Mouse (Mus musculus) myocyte (in vitro differentiated cells): Measurements from ENCODE around the gene Asb16. TPM values are rescaled to one million over a fixed set of nuclear protein-coding genes. Genes with fewer than 3 reads are reported as not detected.

Experiments used
- H3K27me3 ChIP-seq: one replicate; pipeline ENCODE4 v1.6.1; 2011; ENCODE audit not compliant: control insufficient read depth, insufficient read depth, insufficient read length
- H3K36me3 ChIP-seq: one replicate; pipeline ENCODE4 v1.6.1; 2011; ENCODE audit not compliant: control insufficient read depth, insufficient read depth
- H3K4me2 ChIP-seq: one replicate; pipeline ENCODE4 v1.6.1; 2011; ENCODE audit warnings: low read depth, control low read depth
- H3K4me3 ChIP-seq: one replicate; pipeline ENCODE4 v1.5.1; 2011; ENCODE audit warnings: mild to moderate bottlenecking, control low read depth, moderate library complexity
- H3K79me2 ChIP-seq: one replicate; pipeline ENCODE4 v1.6.1; 2011; ENCODE audit not compliant: control insufficient read depth, insufficient read depth
- H3ac ChIP-seq: one replicate; pipeline ENCODE4 v1.6.1; 2011; ENCODE audit not compliant: control insufficient read depth, insufficient read length
- CEBPB ChIP-seq: IDR thresholded peaks from 2 replicates; pipeline ENCODE4 v1.6.1; 2011; ENCODE audit warnings: mild to moderate bottlenecking, moderate library complexity; ENCODE audit not compliant: poor library complexity, insufficient read depth, severe bottlenecking
- E2F4 ChIP-seq: IDR thresholded peaks from one replicate; pipeline ENCODE4 v1.6.1; 2011; ENCODE audit warnings: mild to moderate bottlenecking, control low read depth, moderate library complexity; ENCODE audit not compliant: insufficient read depth
- MAX ChIP-seq: IDR thresholded peaks from one replicate; pipeline ENCODE4 v1.6.1; 2011; ENCODE audit warnings: low read depth, mild to moderate bottlenecking, control low read depth
- MYOD1 ChIP-seq, 3 experiments: IDR thresholded peaks; one replicate each; pipeline ENCODE4 v1.6.1; 2011; ENCODE audit warnings: control low read depth in 2 of 3, low read depth in 2 of 3, mild to moderate bottlenecking in 2 of 3, moderate library complexity in 1 of 3; ENCODE audit not compliant: insufficient read length in 2 of 3, control insufficient read depth in 1 of 3
- MYOG ChIP-seq, 3 experiments: IDR thresholded peaks; one replicate each; pipeline ENCODE4 v1.6.1; 2011; ENCODE audit warnings: control low read depth in 2 of 3, low read depth in 2 of 3, mild to moderate bottlenecking in 2 of 3; ENCODE audit not compliant: insufficient read length in 2 of 3, control insufficient read depth in 1 of 3, insufficient read depth in 1 of 3
- POLR2A ChIP-seq: IDR thresholded peaks from one replicate; pipeline ENCODE4 v1.6.1; 2011; ENCODE audit warnings: low read depth, mild to moderate bottlenecking, control low read depth, moderate library complexity; ENCODE audit not compliant: insufficient read length
- POLR2AphosphoS2 ChIP-seq: IDR thresholded peaks from one replicate; pipeline ENCODE4 v1.6.1; 2011; ENCODE audit warnings: low read depth, control low read depth; ENCODE audit not compliant: insufficient read length
- REST ChIP-seq: IDR thresholded peaks from one replicate; pipeline ENCODE4 v1.6.1; 2011; ENCODE audit warnings: mild to moderate bottlenecking, control low read depth, moderate library complexity; ENCODE audit not compliant: insufficient read depth, insufficient read length
- SRF ChIP-seq: IDR thresholded peaks from one replicate; pipeline ENCODE4 v1.6.1; 2011; ENCODE audit warnings: low read depth; ENCODE audit not compliant: control insufficient read depth, insufficient read length
- TCF12 ChIP-seq: IDR thresholded peaks from one replicate; pipeline ENCODE4 v1.6.1; 2011; ENCODE audit warnings: mild to moderate bottlenecking, control low read depth; ENCODE audit not compliant: poor library complexity, insufficient read depth, severe bottlenecking
- TCF3 ChIP-seq: IDR thresholded peaks from one replicate; pipeline ENCODE4 v1.6.1; 2011; ENCODE audit warnings: low read depth, control low read depth; ENCODE audit not compliant: insufficient read length
- USF1 ChIP-seq: IDR thresholded peaks from one replicate; pipeline ENCODE4 v1.6.1; 2011; ENCODE audit warnings: low read depth, mild to moderate bottlenecking, control low read depth, moderate library complexity
- polyA plus RNA-seq: library from polyadenylated mRNA; unstranded; fragments of >200 nt; fragmentation: generic; extraction: Trizol; gene quantifications from one replicate; pipeline ENCODE4 v1.2.1, GENCODE M21; 2012; ENCODE audit warnings: missing spikeins

The Asb16 gene
- polyA plus RNA-seq, 1 experiment: 5.1 TPM

DNA sequence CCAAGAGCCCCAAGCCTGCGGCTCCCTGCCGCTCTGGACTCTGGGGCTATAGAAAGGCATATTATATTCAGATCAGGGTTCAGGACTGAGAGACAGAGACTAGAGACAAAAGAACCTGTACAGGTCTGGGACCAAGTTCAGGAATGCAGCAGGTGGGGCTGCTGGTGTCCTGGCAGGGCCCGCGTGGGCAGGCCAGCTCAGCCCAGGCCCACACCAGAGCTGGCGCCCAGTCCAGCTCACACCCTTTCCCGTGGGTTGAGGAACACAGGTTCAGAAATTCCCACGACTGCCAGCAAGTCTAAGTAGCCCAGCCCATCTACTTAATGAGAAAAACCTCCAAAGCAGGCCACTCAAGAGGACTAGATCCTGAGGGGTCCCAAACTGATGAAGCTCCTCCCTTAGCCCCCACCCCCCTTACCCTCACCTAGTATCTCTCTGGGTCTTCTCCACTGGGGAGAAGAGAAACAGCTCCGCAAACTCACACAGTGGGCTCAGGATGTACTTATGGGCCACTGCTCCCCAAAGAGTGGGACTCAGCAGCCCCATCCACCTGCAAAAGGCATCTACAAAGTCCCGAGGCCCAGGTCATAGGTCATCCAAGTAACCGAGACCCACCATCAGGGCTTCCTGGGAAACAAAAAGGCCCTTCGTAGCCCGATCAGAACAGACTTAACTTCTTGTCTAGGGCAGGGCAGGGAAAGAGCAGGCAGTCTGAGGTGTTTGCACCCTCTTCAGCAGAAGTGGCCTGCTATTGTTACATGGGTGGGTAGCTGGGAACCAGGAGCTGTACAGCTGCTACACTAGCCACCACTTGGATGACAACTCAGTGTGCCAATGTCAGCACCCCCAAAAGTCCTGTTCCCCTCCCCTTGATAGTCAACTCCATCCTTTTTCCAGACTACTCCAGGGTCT lies 42.2 kb upstream of the Asb16 start:
- Histone ChIP-seq H3K27me3 (no peaks in the 10 kb centered on the region), H3K36me3 (no peaks in the 10 kb centered on the region), H3ac (no peak overlapping the region), H3K4me3 (no peak overlapping the region), H3K79me2 (peaks cover 4% of the 10 kb centered on the region), H3K4me2 (peak overlapping the region; percentile 8)
- no peak for TF ChIP-seq POLR2A
- no peak for TF ChIP-seq CEBPB
- no peak for TF ChIP-seq MAX
- no peak for TF ChIP-seq MYOG (IDR thresholded peaks at IDR 0.05; ENCODE audit: control insufficient read depth in 1 of 3, insufficient read depth in 1 of 3, insufficient read length in 2 of 3, low read depth in 2 of 3)
- no peak for TF ChIP-seq E2F4
- no peak for TF ChIP-seq REST
- TF ChIP-seq MYOD1 (IDR thresholded peaks at IDR 0.05; ENCODE audit: control insufficient read depth in 1 of 3, insufficient read length in 2 of 3, low read depth in 2 of 3): no peak
- TF ChIP-seq SRF: no peak
- TF ChIP-seq USF1: no peak

DNA sequence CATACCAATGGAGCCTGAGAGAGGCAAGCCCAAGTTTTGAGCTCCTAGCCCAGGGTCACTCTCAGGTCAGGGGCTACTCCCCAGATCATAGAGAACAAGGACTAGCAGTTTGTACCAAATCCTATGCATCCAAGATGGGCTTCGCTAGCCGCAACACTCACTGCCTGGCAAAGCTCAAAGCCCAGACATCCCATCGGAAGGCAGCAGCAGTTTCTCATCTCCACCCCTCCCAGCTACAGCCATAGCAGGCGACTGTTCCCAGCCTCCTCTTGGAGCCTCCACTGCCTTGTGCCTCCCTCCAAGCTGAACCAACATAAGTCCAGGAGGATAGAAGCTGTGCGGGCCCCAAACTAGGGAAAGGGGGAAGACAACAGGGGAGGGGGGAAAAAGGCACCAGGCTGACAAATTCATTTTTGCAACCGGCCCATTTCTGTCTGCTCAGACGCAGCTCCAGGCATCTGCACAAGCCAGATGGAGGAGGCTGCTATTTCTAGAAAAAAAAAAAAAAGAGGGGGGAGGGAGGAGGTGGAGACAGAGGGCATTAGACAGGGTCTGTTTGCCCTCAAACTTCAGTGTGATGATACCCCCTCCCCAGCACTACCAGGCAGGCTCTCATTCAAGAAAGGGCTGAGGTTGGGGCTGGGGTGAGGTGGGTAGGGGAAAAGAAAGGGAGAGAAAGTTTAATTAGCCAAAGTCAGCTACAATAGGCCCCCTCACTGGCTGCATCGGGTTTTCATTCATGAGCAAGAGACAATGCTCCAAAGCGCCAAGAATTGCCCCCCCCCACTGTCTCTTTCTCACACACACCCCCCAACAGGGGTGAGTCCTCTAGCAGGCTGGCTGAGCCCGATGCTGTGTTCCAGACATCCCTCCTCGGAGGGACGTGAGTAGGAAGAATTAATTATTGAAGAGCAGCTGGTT lies 41.0 kb upstream of the Asb16 start:
- Histone ChIP-seq H3K4me3 (no peak overlapping the region), H3ac (no peak overlapping the region), H3K36me3 (no peaks in the 10 kb centered on the region), H3K79me2 (peaks cover 4% of the 10 kb centered on the region), H3K4me2 (peak overlapping the region; percentile 89), H3K27me3 (no peaks in the 10 kb centered on the region)
- TF ChIP-seq SRF: no peak
- no peak for TF ChIP-seq POLR2A
- TF ChIP-seq CEBPB: no peak
- TF ChIP-seq MAX: no peak
- TF ChIP-seq E2F4: no peak

DNA sequence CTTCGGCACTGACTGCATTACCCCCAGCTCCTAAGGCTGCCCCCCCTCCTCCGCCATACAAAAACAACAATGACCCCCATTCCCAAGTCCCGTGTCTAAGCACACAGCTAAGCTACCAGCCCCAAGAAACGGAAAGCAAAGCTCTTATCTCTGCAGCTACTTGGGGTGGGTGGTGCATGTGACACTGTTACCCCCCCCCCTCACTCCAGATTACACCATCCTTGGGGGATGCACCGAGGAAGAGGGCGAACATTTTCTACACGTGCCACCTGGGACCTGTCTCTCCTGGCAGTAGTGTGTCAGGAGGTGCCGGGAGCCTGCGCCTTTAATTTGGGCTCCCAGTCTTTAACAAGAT lies 40.4 kb upstream of the Asb16 start:
- peak overlapping the region; percentile 36 for H3K4me3 ChIP-seq
- H3ac ChIP-seq: no peak overlapping the region
- no peaks in the 10 kb centered on the region for H3K36me3 ChIP-seq
- TF ChIP-seq POLR2A: no peak
- no peak for TF ChIP-seq POLR2AphosphoS2
- no peak for TF ChIP-seq TCF12
- TF ChIP-seq MAX: no peak
- no peak for TF ChIP-seq MYOD1 (IDR thresholded peaks at IDR 0.05; ENCODE audit: control insufficient read depth in 1 of 3, insufficient read length in 2 of 3, low read depth in 2 of 3)
- no peak for TF ChIP-seq E2F4
- no peak for TF ChIP-seq SRF
- no peak for TF ChIP-seq MYOG (IDR thresholded peaks at IDR 0.05; ENCODE audit: control insufficient read depth in 1 of 3, insufficient read depth in 1 of 3, insufficient read length in 2 of 3, low read depth in 2 of 3)
- TF ChIP-seq CEBPB: no peak
- no peak for TF ChIP-seq USF1
- TF ChIP-seq TCF3: no peak
- no peak for TF ChIP-seq REST
- peak overlapping the region; percentile 89 for H3K4me2 ChIP-seq
- peaks cover 4% of the 10 kb centered on the region for H3K79me2 ChIP-seq
- H3K27me3 ChIP-seq: no peaks in the 10 kb centered on the region

DNA sequence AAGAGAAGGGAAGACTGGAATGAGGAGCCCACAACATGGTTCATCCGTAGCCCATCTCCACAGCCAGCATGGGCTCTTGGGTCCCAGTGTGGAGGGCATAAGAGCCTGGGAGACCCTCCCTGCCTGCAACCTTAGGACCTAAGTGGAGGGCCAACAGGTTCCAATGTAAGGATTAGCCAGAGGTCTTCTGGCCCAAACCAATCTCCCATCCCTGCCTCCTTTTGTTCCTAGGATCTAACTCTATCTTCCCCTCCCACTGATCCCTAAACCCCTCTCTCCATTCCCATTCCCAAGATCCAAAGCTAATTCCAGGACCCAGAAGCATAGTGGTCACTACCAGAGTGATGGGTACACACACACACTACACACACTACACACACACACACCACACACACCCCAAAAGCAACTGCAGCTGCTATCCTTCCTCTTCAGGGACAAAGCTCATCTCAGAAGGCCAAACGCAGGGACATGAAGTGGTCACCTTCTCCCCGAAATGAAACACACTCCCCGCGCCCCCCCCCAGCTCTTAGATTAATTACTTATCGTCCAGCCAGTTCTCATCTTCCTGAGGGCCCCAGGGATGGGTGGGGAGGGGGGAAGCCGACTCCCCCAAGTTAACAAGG lies 39.8 kb upstream of the Asb16 start:
- Histone ChIP-seq H3K79me2 (peaks cover 4% of the 10 kb centered on the region), H3K4me2 (peak overlapping the region; percentile 89), H3K4me3 (peak overlapping the region; percentile 36), H3K36me3 (no peaks in the 10 kb centered on the region), H3ac (peak overlapping the region; percentile 51), H3K27me3 (no peaks in the 10 kb centered on the region)
- TF ChIP-seq MYOG (IDR thresholded peaks at IDR 0.05; ENCODE audit: control insufficient read depth in 1 of 3, insufficient read depth in 1 of 3, insufficient read length in 2 of 3, low read depth in 2 of 3) (peak in 1 of 3 experiments; percentile 13), TCF3 (no peak)
